8 mouse cellular contexts compared by ENCODE assay signal in genomic region chr1:88357458-88358090, GRCm38 (mm10). TPM values are rescaled to one million over a fixed set of nuclear protein-coding genes. Genes with fewer than 3 reads are reported as not detected.
DNase-seq lines count a peak whose midpoint lies in the region; ATAC-seq and TF ChIP-seq lines count a peak whose summit lies in the region.

No protein-coding gene starts in this region.

- ATAC-seq in heart, embryonic 11.5 days (replicated peaks; ENCODE audit: insufficient number of reproducible peaks, low FRiP score, low TSS enrichment) = no peak
- ATAC-seq in forebrain, embryonic 13.5 days = peak; percentile 84
- peak; percentile 76 for ATAC-seq in megakaryocyte progenitor cell, adult 5-6 weeks (replicated peaks; ENCODE audit: poor library complexity)

- DNase-seq in heart, adult 11 months = peak; percentile 45
- peak; percentile 52 for DNase-seq in c-Kit-positive CD71-positive TER-119-positive erythroid progenitor cells, embryonic 14.5 days (ENCODE audit: low spot score)
- peak; percentile 93 for DNase-seq in hindlimb bud, embryonic 11.5 days (ENCODE audit: extremely low spot score, low read depth, low spot score)
- DNase-seq in left cerebral cortex, adult 18-20 months (ENCODE audit: low spot score in 2 of 2) = peak; percentile 60 to 78

- H3K9me3 ChIP-seq in heart, embryonic 11.5 days (replicated peaks; ENCODE audit: control insufficient read depth, low read length) = no peaks in the 10 kb centered on the region
- no peaks in the 10 kb centered on the region for H3K9me3 ChIP-seq in forebrain, embryonic 13.5 days (replicated peaks)

- no peaks in the 10 kb centered on the region for H3K4me1 ChIP-seq in heart, embryonic 11.5 days (ENCODE audit: control insufficient read depth, insufficient read depth, low read length)
- H3K4me1 ChIP-seq in forebrain, embryonic 13.5 days = 0 out of 2 replicates have a peak, but pooled peaks cover 5% of the 10 kb centered on the region
- H3K4me1 ChIP-seq in small intestine, adult 2 months (ENCODE audit: control insufficient read depth, insufficient read depth, insufficient read length, low read length) = no peaks in the 10 kb centered on the region

- 57% methylated on average over 6 of the region's 6 CpGs for WGBS in heart, embryonic 11.5 days (ENCODE audit: insufficient replicate concordance)
- 61% methylated on average over 6 of the region's 6 CpGs for WGBS in forebrain, embryonic 13.5 days
- 76% methylated on average over 6 of the region's 6 CpGs for WGBS in small intestine, adult 2 months

- no peak overlapping the region for H3K4me3 ChIP-seq in heart, embryonic 11.5 days (ENCODE audit: low read depth, low read length)
- no peak overlapping the region for H3K4me3 ChIP-seq in forebrain, embryonic 13.5 days
- H3K4me3 ChIP-seq in small intestine, adult 2 months (ENCODE audit: low read depth, low read length) = no peak overlapping the region

- H3K27ac ChIP-seq in heart, embryonic 11.5 days (ENCODE audit: low read depth, low read length) = no peak overlapping the region
- no peak overlapping the region for H3K27ac ChIP-seq in forebrain, embryonic 13.5 days
- H3K27ac ChIP-seq in small intestine, adult 2 months (ENCODE audit: insufficient read depth, low read depth, low read length) = no peak overlapping the region

- H3K36me3 ChIP-seq in heart, embryonic 11.5 days (ENCODE audit: control insufficient read depth, insufficient read depth, low read length) = no peaks in the 10 kb centered on the region
- H3K36me3 ChIP-seq in forebrain, embryonic 13.5 days (ENCODE audit: poor library complexity, severe bottlenecking) = no peaks in the 10 kb centered on the region
- no peaks in the 10 kb centered on the region for H3K36me3 ChIP-seq in small intestine, adult 2 months (ENCODE audit: control insufficient read depth, insufficient read depth, low read length)

- no peaks in the 10 kb centered on the region for H3K27me3 ChIP-seq in heart, embryonic 11.5 days (ENCODE audit: control insufficient read depth, insufficient read depth, low read length)
- H3K27me3 ChIP-seq in forebrain, embryonic 13.5 days = no peaks in the 10 kb centered on the region
- H3K27me3 ChIP-seq in small intestine, adult 2 months (ENCODE audit: control insufficient read depth, insufficient read depth, low read length) = no peaks in the 10 kb centered on the region

- no peak overlapping the region for H3K9ac ChIP-seq in heart, embryonic 11.5 days (ENCODE audit: low read depth, low read length)
- no peak overlapping the region for H3K9ac ChIP-seq in forebrain, embryonic 13.5 days

- TF ChIP-seq CTCF in small intestine, adult 2 months (IDR thresholded peaks at IDR 0.05; ENCODE audit: extremely low read depth, insufficient read length, insufficient replicate concordance, low read depth, low read length) = peak; percentile 53; the same call in 1 of the 2 replicates

- H3K4me2 ChIP-seq in heart, embryonic 11.5 days = no peak overlapping the region
- no peak overlapping the region for H3K4me2 ChIP-seq in forebrain, embryonic 13.5 days

- TF ChIP-seq POLR2A in small intestine, adult 2 months (IDR thresholded peaks at IDR 0.05; ENCODE audit: low read depth, low read length) = no peak

RNA-seq across cellular contexts. Expression of gene Spp2, which starts 49.2 kb away (rescaled TPM):
- polyA plus RNA-seq in heart, embryonic 11.5 days (2014; fragmentation: Nextera tagmentation; extraction: Ambion mirVana) = 0.66 and 1.6 TPM in 2 replicates
- 0.47 TPM in 1 of 2 replicates, not detected in the other for polyA plus RNA-seq in forebrain, embryonic 13.5 days (2015; fragmentation: Nextera tagmentation; extraction: Ambion mirVana)
- under 1 TPM; 0.40 to 0.63 TPM for total RNA-seq in left cerebral cortex, adult 18-20 months (2021)
- total RNA-seq in megakaryocyte progenitor cell, adult 5-6 weeks (2015) = not detected in 2 replicates
- not detected in 2 replicates for total RNA-seq in megakaryocyte progenitor cell, adult 5-6 weeks (2017)
- polyA plus RNA-seq in small intestine, adult 2 months (2012; rRNA removed) = not detected in 2 replicates
